Mouse (Mus musculus): Measurements from ENCODE around the gene Kat6b.
A peak's percentile ranks its signal among the peaks of the same experiment; 100 is the strongest.
"Not testable (repeated sequence)": the region's sequence is repeated elsewhere in the genome, so short reads cannot be mapped to it uniquely, and the experiment has no call there.

The Kat6b gene

DNA sequence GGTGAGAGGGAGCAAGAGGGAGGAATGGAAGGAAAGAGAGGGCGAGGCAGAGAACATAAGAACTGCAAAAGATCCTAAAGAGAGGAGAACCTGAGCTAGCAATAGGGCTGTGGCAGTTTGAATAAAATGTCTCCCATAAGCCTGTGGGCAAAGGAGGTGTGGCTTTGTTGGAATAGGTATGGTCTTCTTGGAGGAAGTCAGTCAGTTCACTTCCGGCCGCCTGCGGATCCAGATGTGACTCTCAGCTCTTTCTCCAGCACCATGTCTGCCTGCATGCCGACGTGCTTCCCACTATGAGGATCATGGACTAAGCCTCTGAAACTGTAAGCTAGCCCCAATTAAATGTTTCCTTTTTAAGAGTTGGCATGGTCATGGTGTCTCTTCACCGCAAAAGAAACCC, at the start of gene Kat6b:
Gene Kat6b (plus strand): TSS at position 204 of the 400 bp plus-strand sequence.
- no peak for DNase-seq

DNA sequence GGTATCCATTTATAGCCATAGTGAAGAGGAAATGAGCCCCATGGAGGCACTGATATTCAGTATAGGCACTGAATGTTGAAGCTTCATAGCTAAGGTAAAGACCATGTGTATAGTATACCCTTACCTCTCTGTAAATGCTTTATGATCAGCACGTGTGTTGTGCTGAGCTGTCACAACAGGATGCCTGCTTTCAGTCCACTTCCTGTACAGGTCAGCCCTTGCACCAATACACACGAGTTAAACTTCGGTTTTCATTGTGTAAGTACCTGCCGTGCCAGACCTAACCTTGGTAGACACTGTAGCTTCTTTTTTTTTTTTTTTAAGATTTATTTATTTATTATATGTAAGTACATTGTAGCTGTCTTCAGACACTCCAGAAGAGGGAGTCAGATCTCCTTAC, 47.8 kb upstream of the Kat6b start:
- DNase-seq, result no peak

DNA sequence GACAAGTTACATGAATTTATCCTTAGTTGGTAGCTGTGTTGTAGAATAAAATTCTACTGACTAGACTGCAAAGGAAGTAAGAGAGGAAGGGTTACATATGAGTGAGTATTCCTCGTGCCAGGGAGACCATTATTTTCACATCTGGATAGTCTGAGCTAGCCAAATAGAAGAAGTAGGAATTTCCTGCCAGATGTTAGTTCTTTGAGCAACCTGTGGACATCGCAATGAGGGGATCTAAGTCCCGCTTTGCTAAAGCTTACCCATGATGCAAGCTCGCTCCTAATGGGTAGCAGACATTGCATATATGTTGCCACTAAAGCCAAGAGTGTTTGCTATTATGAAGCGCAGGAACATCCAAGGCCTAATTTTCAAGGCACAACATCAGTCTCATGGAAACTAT, 47.2 kb upstream of the Kat6b start:
- no peak for DNase-seq

DNA sequence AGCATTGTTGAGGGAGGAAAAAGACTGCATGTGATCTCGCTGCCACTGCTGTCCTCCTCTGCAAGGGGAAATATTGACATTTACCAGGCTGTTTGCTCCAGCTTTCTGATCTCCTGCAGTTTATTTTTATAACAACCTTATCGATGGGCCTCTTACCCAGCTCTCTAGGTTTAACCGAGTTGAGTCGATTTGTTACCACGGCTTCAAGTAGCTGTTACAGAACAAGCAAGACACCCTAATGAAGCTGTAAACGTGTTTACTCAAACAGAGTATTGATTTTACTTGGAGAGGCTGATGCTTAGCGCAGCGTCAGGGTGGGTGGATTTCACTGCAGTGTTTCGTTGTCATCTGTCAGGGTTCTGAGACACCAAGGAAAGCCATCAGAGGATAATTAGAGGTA, 46.5 kb upstream of the Kat6b start:
- no peak for DNase-seq

DNA sequence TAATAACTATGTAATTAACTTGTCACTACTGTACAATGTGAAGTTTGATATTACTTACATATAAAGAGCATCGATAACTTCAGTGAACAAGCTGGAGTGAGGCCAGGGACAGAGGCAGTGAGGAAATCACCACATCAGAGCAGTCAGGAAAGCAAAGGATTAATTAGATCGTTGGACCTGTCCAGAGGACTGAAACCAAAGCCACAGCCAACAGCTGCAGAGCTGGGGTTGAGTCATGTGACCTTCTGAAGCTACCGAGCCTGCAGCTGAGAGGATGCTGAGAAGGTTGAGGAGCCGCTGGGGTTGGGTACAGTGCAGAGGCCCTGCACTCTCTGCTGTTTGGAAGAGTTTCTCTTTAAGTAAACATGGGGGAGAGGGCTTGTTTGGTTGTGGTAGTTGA, 41.4 kb upstream of the Kat6b start:
- peak; percentile 19 for DNase-seq

DNA sequence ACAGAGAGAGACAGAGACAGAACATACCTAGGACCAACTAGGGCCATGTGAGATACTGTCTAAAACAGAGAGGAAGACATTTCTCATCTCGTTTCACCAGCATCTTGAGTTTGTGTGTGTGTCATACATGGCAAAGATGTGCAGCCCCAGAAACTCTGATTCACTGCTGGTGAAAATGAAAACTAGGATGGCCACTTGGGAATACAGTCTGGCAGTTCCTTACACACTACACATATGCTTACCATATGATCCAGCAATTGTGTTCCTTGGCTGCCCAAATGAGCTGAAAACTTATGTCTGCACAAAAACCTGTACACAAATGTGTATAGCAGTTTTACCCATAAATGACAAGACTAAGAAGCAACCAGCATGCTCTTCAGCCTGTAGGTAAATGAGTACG, 40.7 kb upstream of the Kat6b start:
- DNase-seq, result no peak

DNA sequence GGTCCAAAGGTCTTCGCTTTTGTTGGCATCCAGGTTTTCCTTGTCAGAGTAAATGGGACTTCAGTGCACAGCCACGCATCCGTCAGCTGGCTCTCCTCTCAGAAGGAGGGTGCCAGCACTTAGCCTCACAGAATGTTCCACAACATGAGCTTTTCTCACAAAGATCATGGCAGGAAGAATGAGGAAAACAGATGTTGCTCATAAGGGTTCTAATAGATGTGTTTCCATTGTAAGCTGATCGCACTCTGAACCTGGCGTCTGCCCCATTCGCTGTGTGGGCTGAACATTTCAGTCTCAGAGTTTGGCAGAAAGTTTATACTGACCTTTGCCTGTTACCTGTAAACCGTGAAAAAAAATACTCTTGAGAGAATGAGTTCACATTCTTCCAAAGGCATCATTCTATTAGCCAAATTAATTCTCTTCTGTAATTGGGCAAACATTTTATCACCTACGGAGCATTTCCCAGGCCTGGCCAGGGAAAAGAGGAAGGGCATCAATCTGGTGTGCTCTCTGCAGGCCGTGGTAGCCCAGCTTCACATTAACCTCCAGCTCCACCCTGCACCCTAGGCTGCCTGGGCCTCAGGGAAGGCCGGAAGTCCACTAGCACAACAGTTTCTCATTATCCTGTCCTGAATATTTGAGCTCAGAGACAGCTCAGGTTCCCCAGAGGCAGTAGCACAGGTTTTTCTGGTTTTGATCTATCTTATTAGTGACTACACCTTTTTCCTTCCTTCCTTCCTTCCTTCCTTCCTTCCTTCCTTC, 39.3 kb upstream of the Kat6b start:
- DNase-seq, result no peak

DNA sequence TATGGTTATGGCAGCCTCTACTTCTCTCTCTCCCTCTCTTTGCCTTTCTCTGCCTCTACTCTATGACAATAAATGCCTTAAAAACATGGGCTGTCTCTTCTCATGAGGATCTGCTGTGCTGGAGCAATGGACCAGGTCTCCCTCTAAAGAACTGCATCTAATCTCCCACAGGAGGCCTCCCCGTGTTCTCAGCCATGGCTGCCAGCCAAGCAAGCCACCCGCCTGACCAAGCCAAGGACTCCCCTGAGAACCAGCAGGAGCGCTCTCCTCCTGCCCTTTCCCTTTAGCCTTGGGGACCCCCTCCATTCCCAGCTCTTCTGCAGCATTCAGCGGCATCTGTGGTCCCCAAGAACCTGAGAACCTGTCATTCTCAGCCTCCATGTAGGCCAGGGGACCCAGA, 28.7 kb upstream of the Kat6b start:
- no peak for DNase-seq

DNA sequence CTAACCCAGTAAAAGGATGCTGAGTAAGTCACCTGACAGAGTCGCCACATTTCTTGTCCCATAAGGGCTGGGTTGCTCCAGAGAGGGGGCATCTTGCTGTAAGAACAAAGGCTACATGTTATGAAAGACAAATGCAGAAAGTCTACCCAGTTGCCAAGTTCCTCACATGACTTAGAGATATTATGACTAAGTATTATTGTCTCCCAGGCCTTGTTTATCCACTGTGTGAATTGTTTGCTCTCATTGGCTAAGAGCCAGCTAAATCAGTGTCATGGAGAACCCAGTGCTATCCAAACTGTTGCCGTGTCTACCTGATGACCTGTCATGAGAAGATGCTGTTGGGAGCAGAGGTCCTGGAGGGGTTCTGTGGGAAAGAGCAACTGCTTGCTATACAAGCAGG, 27.3 kb upstream of the Kat6b start:
- DNase-seq, result no peak

DNA sequence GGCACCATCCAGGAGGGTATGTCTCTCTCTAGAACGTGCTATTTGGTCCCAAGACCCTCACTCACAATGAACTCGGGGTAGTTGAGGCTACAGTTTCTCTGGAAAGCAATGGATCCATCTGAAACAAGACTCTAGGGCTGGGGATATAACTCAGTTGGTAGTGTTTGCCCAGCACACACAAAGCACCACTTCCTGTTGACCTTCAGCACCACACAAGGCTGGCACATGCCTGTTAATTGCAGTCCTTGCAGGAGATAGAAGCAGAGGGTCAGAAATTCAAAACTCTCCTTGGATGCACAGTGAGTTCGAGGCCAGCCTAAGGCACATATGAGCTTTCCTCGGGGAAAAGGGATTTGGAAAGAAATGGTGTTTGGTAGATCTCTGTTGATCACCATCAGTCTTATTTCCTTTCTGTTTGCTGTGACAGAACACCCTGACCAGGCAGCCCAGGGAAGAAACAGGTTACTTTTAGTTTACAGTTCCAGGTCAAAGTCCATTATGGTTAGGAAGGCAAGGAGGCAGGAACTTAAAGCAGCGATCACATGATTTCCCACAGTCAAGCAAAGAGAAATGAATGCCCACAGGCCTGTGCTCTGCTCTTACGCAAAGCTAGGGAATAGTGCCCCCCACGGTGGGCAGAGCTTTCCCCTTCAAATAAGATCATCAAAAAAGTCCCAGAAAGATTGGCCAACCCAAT, 25.4 kb upstream of the Kat6b start:
- no peak for DNase-seq

DNA sequence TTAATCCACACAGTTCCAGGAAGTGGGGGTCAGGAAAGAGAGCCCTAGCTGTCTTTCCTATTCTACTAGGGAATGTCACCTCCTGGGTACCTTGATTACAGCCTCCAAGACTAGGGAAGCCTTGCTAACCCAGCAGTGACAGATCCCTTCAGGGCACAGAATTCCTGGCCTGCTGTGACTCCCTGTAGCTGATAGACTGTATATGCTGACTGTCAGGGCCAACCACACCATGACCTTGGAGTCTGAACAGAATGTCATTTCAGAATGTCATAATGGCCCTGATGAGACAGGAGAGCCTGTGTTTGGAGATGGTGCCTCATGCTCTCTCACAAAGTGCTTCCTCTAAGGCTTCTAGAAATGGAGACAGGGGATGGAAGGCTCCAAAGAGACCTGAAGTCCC, 24.7 kb upstream of the Kat6b start:
- no peak for DNase-seq

DNA sequence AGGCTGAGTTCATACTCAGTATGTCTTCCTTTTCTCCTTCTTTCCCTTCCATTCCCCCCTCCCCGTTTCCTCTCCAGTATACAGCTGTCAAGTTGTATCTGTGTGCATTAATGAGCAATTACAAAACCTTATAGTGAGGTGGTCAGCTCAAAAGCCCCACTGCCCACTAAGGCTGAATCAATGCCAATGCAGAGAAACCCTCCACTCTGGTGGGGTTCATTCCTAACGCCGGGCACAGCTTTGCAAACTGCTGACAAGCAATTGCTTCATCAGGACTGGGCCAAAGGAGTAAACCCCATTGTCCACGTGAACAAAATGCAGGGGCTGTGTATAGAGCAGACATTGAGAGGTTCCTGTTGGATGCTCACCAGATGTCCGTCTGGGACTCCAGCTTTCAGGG, 23.4 kb upstream of the Kat6b start:
- DNase-seq, result no peak

DNA sequence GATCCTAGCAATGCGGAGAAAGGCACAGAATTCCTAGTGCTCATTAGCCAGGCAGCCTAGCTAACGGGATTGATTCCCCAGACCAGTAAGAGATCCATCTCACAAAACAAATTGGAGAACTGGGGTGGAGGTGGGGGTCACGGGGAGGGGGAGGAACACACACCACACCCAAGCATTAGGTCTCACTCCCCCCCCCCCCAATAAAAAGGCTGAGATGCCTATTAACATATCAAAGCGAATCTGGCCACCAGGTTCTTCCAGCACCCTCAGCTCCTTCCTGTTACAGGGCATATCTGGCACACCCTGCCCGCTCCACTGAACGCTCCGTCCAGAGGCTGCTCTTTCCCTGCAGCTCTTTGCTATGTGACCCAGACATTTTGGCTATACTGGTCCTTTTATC, 22.5 kb upstream of the Kat6b start:
- DNase-seq, result no peak

DNA sequence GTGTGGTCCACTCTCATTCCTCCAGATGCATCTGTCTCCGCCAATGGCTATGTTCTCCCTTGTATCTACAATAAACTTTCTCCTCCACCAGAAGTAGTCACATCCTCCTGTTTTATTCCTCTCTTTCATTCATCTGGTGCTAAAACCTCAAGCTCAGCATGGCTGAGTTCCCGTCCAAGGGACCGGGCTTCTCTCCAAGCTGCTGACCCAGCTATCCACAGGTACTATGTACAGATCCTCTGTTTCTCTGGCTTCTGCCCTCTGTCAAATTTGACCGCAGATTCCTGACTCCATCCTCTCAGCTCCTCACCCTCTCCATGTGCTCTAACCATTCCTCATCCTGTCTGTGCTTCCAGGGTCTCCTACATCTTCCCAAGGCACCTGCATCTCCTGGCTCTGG, 22.1 kb upstream of the Kat6b start:
- DNase-seq, result no peak

DNA sequence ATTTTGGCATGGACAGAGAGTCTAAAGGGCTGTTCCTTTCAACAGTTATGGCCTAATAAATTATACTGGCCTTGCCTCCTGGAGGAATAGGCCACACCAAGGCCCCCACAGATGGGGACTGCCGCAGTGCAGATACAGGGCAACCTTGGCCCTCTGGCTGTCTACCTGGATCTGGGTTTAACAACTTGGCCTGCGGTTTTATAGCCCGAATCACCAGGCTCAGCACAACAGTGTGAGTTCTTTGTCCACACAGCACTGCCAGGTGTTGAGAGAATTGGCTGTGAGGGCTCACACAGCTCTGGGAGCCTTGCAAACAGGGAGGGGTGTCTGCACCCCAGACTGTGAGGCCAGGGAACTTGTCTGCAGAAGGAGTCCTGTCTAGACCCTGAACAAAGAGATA, 18.8 kb upstream of the Kat6b start:
- no peak for DNase-seq

DNA sequence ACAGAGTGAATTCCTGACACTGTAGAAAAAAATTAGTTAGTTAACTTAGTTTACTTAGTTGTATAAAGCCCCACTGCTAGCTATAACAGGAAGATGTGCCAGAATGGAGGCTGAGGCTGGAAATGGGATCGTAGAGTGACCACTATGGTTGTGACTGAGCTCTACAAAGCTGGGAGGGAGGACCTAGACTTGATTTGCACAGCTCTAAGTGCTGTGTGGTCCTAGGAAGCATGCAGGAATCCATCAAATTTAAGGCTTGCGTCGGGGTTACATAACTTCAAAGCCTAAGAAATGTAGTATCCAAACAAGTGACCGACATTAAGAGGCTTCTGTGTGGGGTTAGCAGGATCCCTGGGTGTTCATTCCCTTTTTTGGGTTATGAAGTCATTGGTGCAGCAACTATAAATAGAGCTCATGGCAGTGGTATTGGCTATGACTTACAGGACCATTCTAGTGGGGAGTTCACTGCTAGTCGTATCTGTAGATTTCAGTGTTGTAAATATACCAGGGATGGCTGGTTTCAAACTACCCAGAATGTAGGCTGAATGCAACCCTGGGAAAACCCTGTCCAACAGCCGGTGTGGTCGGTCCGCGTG, 18.0 kb upstream of the Kat6b start:
- DNase-seq, result no peak

DNA sequence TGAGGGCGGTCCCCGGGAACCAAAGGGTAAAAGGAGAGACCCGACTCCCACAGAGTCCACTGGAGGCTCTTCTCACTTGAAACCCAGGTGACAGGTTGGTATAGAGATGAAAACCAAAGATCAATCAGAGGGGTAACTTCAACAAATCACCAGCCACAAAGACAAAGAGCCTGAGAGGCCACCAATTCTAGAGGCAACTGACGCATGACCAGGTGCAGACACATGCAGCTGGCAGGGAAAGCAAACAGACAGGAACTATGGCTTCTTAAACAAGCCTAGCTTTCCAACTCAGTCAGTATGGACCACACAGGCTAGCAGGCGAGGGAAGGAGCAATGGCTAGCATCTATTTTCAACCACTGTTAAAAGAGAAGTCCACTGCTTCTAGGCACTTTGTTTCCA, 10.8 kb upstream of the Kat6b start:
- peak; percentile 32 for DNase-seq

DNA sequence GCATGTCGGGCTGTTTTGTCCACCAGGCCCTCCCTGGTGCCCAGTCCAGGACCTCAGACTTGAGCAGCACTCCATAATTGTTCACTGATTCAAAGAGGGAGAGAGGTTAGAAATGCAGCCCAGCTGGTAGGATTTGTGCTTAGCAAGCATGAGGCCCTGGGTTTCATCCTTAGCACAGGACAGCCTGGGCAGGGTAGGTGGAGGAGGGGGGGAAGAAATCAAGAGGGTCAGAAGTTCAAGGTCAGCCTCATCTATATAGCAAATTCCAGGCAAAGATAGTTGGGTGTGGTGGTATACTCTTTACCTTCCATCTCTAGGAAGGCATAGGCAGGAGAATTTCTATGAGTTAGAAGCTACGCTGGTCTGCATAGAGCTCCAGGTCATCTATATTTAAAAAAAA, 9.3 kb upstream of the Kat6b start:
- no peak for DNase-seq

DNA sequence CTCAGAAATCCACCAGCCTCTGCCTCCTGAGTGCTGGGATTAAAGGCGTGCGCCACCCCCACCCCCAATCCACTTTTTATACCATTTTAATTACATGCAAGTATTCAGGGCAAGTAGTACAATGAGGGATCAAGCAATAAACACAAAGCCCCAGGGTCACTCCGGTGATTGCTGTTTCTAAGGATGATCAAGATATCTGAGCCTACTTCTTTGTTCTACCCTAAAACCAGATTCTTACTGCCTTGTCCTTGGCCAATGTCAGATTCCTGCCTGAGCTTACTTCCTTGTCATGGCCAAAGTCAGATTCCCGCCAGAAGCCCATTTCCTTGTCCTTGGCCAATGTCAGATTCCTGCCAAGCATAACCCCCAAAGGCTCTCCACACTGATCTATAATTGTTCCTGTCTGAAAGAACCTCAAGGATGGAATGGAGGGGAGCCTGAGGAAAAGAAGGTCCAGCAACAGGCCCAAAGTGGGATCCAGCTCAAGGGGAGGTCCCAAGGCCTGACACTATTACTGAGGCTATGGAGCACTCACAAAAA, 6.6 kb upstream of the Kat6b start:
- DNase-seq, result not testable (repeated sequence)

DNA sequence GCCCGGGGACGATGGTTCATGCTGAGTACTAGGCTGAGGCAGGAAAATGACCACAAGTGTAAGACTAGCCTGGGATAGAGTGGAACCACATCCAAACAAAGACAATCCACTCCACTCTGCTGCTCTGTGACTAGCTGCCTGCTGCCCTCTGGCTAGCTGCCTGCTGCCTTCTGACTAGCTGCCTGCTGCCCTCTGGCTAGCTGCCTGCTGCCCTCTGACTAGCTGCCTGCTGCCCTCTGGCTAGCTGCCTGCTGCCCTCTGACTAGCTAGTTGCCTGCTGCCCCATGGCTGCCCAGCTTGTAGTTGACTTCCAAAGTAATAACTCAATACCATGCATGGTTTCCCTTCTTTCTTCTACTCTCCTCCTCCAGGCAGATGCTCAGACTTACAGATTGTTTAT, 4.1 kb upstream of the Kat6b start:
- DNase-seq, result no peak

DNA sequence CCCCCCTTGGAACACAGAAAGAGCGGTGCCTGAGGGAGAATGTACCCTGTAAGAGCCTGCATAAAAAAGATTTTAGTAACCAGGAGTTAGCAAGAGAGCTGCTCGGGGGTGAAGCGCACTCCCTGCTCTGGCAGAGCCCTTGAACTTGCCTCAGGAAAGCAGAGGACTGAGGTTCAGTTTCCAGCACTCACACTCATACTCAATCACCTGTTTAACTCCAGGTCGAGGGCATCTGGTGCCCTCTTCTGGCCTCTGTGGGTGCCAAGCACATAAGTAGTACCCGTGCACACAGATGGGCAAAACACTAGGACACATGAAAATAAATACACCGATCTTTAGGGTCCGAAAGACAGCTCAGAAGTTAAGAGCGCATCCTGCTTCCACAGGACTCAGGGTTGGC, 1.7 kb upstream of the Kat6b start:
- DNase-seq, result no peak

DNA sequence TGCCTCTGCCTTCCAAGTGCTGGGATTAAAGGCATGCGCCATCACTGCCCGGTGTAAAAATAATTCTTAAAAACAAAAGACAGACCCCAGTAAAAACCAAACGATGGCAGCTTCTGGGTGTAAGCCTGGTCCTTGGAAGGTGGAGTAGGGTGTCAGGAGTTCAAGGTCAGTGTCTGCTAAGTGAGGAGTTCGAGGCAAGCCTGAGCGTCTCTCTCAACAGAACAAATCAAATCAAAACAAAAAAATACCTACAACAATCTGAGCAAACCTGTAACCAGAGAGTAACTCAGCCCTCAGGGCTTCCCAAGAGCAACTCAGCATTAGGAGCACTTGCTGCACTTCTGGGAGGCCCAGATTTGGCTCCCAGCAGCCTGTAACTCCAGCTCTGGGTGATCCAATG, 1.0 kb upstream of the Kat6b start:
- DNase-seq, result no peak

DNA sequence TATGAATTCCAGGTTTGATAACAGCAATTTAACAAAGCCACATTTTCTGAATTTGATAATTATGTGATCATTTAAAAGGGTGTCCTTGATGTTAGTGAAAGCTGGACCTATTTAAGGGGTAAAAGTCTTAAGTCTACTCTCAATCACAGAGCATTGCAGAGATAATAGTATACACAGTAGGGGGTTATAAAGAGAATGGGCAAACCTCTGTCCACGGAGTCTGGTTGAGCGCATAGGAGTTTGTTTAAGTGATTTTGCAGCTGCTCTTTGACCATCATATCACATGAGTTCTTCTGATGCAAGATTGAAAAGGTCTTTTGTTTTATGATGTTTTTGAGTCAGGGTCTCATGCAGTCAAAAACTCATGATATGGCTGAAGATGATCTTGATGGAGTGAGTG, 3.0 kb downstream of the Kat6b start:
- DNase-seq, result no peak

DNA sequence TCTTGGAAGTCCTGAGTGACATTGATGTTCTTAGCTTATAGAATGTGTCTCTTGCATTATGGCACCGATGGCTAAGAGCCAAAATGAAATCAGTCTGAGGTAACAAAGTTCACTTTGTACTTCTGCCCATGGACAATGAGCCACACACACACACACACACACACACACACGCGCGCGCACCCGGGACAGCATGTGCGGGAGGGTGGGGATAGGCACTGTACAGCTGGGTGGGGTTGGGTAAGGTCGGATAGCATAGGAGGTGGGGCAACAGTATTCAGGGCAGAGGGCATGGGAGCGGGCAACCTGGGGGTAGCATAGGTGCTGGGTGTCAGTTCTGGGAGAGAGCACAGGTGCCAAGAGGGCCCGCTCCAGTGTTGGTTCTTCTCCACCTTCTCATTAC, 3.5 kb downstream of the Kat6b start:
- no peak for DNase-seq
